ENCODE assay signal across 16 mouse cellular contexts in the genomic region with DNA sequence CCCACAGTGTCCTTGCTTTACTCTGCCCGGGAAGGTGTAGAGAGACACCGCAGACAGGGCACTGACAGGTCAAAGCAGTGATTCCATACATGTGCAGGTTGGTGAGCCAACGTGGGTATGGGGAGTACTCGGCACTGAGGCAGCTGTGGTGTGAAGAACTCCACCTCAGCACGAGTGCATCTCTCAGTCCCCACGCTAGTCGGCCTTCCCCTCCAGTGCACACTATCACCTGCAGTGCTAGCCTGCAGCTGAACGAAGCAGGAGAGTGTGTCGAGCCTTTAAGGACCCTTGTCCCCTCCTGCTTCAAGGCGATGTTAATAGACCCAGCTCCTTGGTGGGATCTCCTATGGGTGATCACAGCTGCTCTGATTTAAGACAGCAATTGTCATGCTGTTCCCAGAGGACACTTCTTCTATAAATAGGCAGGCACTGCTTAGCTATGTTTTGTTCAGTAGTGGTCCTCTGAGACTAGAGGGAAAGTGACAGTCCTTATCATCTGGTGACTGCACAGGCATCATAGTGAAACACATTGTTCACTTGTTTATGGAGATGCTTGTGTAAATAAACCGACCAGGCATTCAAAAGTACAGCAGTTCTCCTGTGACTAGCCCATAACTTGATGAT.
DNase-seq lines count a peak whose midpoint lies in the region; ATAC-seq and TF ChIP-seq lines count a peak whose summit lies in the region.
"Had no signal": no experiment of that assay in that cellular context is flagged by ENCODE, and none has a peak within 500 bp of the region (broad histone marks: within the 10 kb centered on the region; RNA-seq: fewer than 3 reads in every experiment).

No protein-coding gene starts in this region.

- ATAC-seq in forebrain, embryonic 14.5 days: no peak
- ATAC-seq in hindbrain, embryonic 14.5 days (ENCODE audit: low FRiP score): no peak
- ATAC-seq in monocyte, adult 5-6 weeks (replicated peaks; ENCODE audit: insufficient number of reproducible peaks, low FRiP score, low TSS enrichment, poor library complexity, severe bottlenecking): 0 out of 2 replicates have a peak, but pooled peaks have one; percentile 31
- ATAC-seq in erythroblast, adult 5-6 weeks (replicated peaks; ENCODE audit: low FRiP score, poor library complexity, severe bottlenecking): no peak
- ATAC-seq: intestine, embryonic 16.5 days; Patski had no signal

- no peaks in the 10 kb centered on the region for H3K36me3 ChIP-seq in forebrain, embryonic 10.5 days (replicated peaks)
- no peaks in the 10 kb centered on the region for H3K36me3 ChIP-seq in forebrain, embryonic 14.5 days (ENCODE audit: control insufficient read depth, insufficient read depth, low read length)
- no peaks in the 10 kb centered on the region for H3K36me3 ChIP-seq in hindbrain, embryonic 14.5 days (replicated peaks; ENCODE audit: control insufficient read depth, insufficient read depth)
- H3K36me3 ChIP-seq in hindbrain, embryonic 10.5 days: no peaks in the 10 kb centered on the region
- peaks cover 0 to 2% of the 10 kb centered on the region in 2 experiments for H3K36me3 ChIP-seq in CH12.LX (replicated peaks in 1 of 2; ENCODE audit: control insufficient read depth in 1 of 2, insufficient read depth in 1 of 2, low read length in 1 of 2)
- H3K36me3 ChIP-seq: limb, embryonic 10.5 days; liver, embryonic 13.5 days had no signal

- no peak; the same call in 1 of the 2 replicates for TF ChIP-seq RAD21 in CH12.LX (IDR thresholded peaks at IDR 0.05; ENCODE audit: low read depth, low read length)

- no peak for DNase-seq in forebrain, embryonic 10.5 days (ENCODE audit: extremely low spot score, low spot score)
- no peak for DNase-seq in forebrain, embryonic 14.5 days (ENCODE audit: low spot score)
- peak; percentile 25 for DNase-seq in hindbrain, embryonic 14.5 days (ENCODE audit: low spot score)
- DNase-seq in hindbrain, embryonic 10.5 days (ENCODE audit: low spot score): no peak
- DNase-seq in CH12.LX (ENCODE audit: extremely low read depth): peak; percentile 17
- no peak for DNase-seq in right cerebral cortex, postnatal 10 days (ENCODE audit: low spot score in 2 of 2)
- DNase-seq: adrenal gland, postnatal 36 days; cerebellum, postnatal 25 days; liver, embryonic 13.5 days; right cerebral cortex, postnatal 4 days; thymus, adult 18-20 months had no signal

- H3K9me3 ChIP-seq in forebrain, embryonic 10.5 days: no peaks in the 10 kb centered on the region
- H3K9me3 ChIP-seq in forebrain, embryonic 14.5 days (replicated peaks; ENCODE audit: control insufficient read depth, low read length): no peaks in the 10 kb centered on the region
- H3K9me3 ChIP-seq in hindbrain, embryonic 14.5 days (ENCODE audit: control insufficient read depth, low read length): no peaks in the 10 kb centered on the region
- H3K9me3 ChIP-seq in hindbrain, embryonic 10.5 days: no peaks in the 10 kb centered on the region
- H3K9me3 ChIP-seq in CH12.LX (replicated peaks; ENCODE audit: low read length): no peaks in the 10 kb centered on the region
- H3K9me3 ChIP-seq: limb, embryonic 10.5 days; liver, embryonic 13.5 days had no signal

- no peak overlapping the region for H3K4me3 ChIP-seq in forebrain, embryonic 10.5 days
- H3K4me3 ChIP-seq in forebrain, embryonic 14.5 days (ENCODE audit: low read depth, low read length): no peak overlapping the region
- H3K4me3 ChIP-seq in hindbrain, embryonic 14.5 days (replicated peaks; ENCODE audit: low read length): no peak overlapping the region
- no peak overlapping the region for H3K4me3 ChIP-seq in hindbrain, embryonic 10.5 days
- H3K4me3 ChIP-seq in CH12.LX (replicated peaks in 1 of 3; ENCODE audit: low read depth in 2 of 3, low read length in 2 of 3, poor library complexity in 1 of 3): peak overlapping the region in 1 of 3 experiments; percentile 47
- H3K4me3 ChIP-seq: limb, embryonic 10.5 days; liver, embryonic 13.5 days had no signal

- H3K9ac ChIP-seq in forebrain, embryonic 14.5 days (ENCODE audit: low read length): no peak overlapping the region
- no peak overlapping the region for H3K9ac ChIP-seq in hindbrain, embryonic 14.5 days
- H3K9ac ChIP-seq in CH12.LX (ENCODE audit: insufficient read depth, low read depth): peak overlapping the region; percentile 29; the same call in 1 of the 2 replicates
- H3K9ac ChIP-seq: liver, embryonic 13.5 days had no signal

- no peaks in the 10 kb centered on the region for H3K27me3 ChIP-seq in forebrain, embryonic 10.5 days (ENCODE audit: poor library complexity, severe bottlenecking)
- H3K27me3 ChIP-seq in forebrain, embryonic 14.5 days (replicated peaks; ENCODE audit: control insufficient read depth, insufficient read depth, low read length): no peaks in the 10 kb centered on the region
- H3K27me3 ChIP-seq in hindbrain, embryonic 14.5 days (ENCODE audit: control insufficient read depth, insufficient read depth, low read length): no peaks in the 10 kb centered on the region
- no peaks in the 10 kb centered on the region for H3K27me3 ChIP-seq in hindbrain, embryonic 10.5 days (ENCODE audit: insufficient read depth, poor library complexity, severe bottlenecking)
- H3K27me3 ChIP-seq in CH12.LX (replicated peaks): no peaks in the 10 kb centered on the region
- H3K27me3 ChIP-seq: liver, embryonic 13.5 days; Patski had no signal

- TF ChIP-seq POLR2A in CH12.LX (IDR thresholded peaks at IDR 0.05; ENCODE audit: low read depth, low read length): no peak

- no peak overlapping the region for H3K4me2 ChIP-seq in forebrain, embryonic 14.5 days (ENCODE audit: low read length)
- H3K4me2 ChIP-seq in hindbrain, embryonic 14.5 days (replicated peaks): no peak overlapping the region
- H3K4me2 ChIP-seq in CH12.LX (ENCODE audit: insufficient read depth, low read depth, poor library complexity, severe bottlenecking): peak overlapping the region; percentile 95
- H3K4me2 ChIP-seq: liver, embryonic 13.5 days had no signal

- in situ Hi-C loops in CH12.LX (cut with MboI; ENCODE audit: low pct_ligation_motif_present, low pct_unique_long_range_greater_than_20kb, low sequenced_read_pairs): no loop called here

- no peak for TF ChIP-seq CTCF in CH12.LX (conservative IDR thresholded peaks at IDR 0.05 in 1 of 2, IDR thresholded peaks at IDR 0.05 in 1 of 2; ENCODE audit: low read depth in 2 of 2, low read length in 2 of 2)

- dilution Hi-C loops in CH12.LX (cut with MboI; ENCODE audit: extremely low pct_ligation_motif_present, extremely low pct_unique_long_range_greater_than_20kb, low sequenced_read_pairs): no loop called here

- TF ChIP-seq EP300 in CH12.LX (IDR thresholded peaks at IDR 0.05; ENCODE audit: low read length): no peak

- peak overlapping the region; percentile 53; the same call in 1 of the 2 replicates for H3K27ac ChIP-seq in forebrain, embryonic 10.5 days
- no peak overlapping the region for H3K27ac ChIP-seq in forebrain, embryonic 14.5 days (ENCODE audit: low read depth, low read length)
- H3K27ac ChIP-seq in hindbrain, embryonic 14.5 days: no peak overlapping the region
- no peak overlapping the region for H3K27ac ChIP-seq in hindbrain, embryonic 10.5 days
- 0 out of 2 replicates have a peak overlapping the region, but pooled peaks have one; percentile 24 for H3K27ac ChIP-seq in CH12.LX (ENCODE audit: insufficient read depth, low read depth)
- H3K27ac ChIP-seq: limb, embryonic 10.5 days; liver, embryonic 13.5 days had no signal

- peaks cover 5% of the 10 kb centered on the region; the same call in 1 of the 2 replicates for H3K4me1 ChIP-seq in forebrain, embryonic 10.5 days
- no peaks in the 10 kb centered on the region for H3K4me1 ChIP-seq in forebrain, embryonic 14.5 days (ENCODE audit: control insufficient read depth, insufficient read depth, low read length)
- peaks cover 6% of the 10 kb centered on the region; the same call in 1 of the 2 replicates for H3K4me1 ChIP-seq in hindbrain, embryonic 14.5 days (replicated peaks; ENCODE audit: control insufficient read depth, insufficient read depth, low read length)
- H3K4me1 ChIP-seq in hindbrain, embryonic 10.5 days (replicated peaks): 0 out of 2 replicates have a peak, but pooled peaks cover 4% of the 10 kb centered on the region
- peaks cover 10 to 24% of the 10 kb centered on the region in 2 experiments for H3K4me1 ChIP-seq in CH12.LX (ENCODE audit: control insufficient read depth in 1 of 2, insufficient read depth in 2 of 2)
- H3K4me1 ChIP-seq: liver, embryonic 13.5 days had no signal

- WGBS in forebrain, embryonic 10.5 days: 78% methylated on average over 11 of the region's 11 CpGs
- 70% methylated on average over 11 of the region's 11 CpGs for WGBS in forebrain, embryonic 14.5 days
- WGBS in hindbrain, embryonic 14.5 days: 50% methylated on average over 11 of the region's 11 CpGs
- 77% methylated on average over 11 of the region's 11 CpGs for WGBS in hindbrain, embryonic 10.5 days

- no peaks in the 10 kb centered on the region for H3K79me2 ChIP-seq in CH12.LX (replicated peaks; ENCODE audit: control insufficient read depth, extremely low read depth, insufficient read depth, poor library complexity, severe bottlenecking)

TF ChIP-seq in CH12.LX, 34 proteins besides CTCF, POLR2A, EP300 and RAD21:
- peak; percentile 29; the same call in 1 of the 2 replicates for TF ChIP-seq MEF2A (IDR thresholded peaks at IDR 0.05; ENCODE audit: borderline replicate concordance, low read depth, low read length)
- peak; percentile 21; the same call in 1 of the 2 replicates for TF ChIP-seq MAX (IDR thresholded peaks at IDR 0.05; ENCODE audit: low read length)
- no peak for TF ChIP-seq KAT2A (IDR thresholded peaks at IDR 0.05; ENCODE audit: insufficient replicate concordance, low read length)
- TF ChIP-seq UBTF (IDR thresholded peaks at IDR 0.05; ENCODE audit: low read depth, low read length): no peak
- no peak for TF ChIP-seq USF2 (conservative IDR thresholded peaks at IDR 0.05; ENCODE audit: low read depth, low read length)

Comparison
In these comparisons a context has a peak if more than half of its experiments do, and no peak if none do; other contexts are left out.
1. DNase-seq: peak in hindbrain, embryonic 14.5 days (single experiment) and CH12.LX (single experiment); none in forebrain, embryonic 10.5 days (single experiment), forebrain, embryonic 14.5 days (single experiment), hindbrain, embryonic 10.5 days (single experiment) and right cerebral cortex, postnatal 10 days (0 of 2).
2. H3K27ac ChIP-seq: peak in forebrain, embryonic 10.5 days (single experiment) and CH12.LX (single experiment); none in forebrain, embryonic 14.5 days (single experiment), hindbrain, embryonic 14.5 days (single experiment) and hindbrain, embryonic 10.5 days (single experiment).